Mouse (Mus musculus): ENCODE results near the gene Babam2.

The Babam2 gene

DNA sequence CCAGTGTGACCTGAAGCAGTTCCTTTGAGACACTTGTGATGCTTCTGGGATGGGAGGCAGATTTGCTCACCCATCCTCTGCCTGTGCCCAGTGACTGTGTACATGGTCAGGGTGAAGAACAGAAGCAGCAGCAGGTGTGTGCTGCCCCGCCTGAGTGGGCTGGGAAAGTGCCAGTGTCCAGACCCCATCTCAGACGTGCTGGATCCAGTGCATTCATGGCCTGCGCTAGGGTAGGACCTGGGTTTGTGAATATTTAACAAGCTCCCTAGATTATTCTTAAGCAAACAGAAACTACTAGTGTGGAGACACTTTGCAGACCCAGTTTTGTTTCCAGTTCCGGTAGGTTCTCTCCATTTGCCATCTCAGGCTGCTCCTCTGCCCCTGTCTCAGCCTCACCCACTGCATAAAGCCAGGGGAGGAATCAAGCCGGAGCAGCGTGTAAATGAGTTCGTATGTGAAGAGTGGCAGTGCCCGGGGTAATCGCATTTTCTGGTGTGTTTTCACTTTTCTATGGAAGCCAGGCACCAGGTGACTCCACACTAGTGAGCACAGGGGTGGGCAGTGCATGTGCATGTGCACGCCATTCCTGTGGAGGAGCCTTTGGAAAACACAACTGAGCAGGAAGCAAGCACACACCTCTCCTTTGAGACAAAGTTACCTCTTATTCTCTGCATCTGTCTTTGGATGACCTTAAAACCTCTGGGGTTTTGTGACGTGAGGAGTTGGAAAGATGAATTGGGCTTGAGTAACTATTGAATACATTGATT, 290.2 kb downstream of the Babam2 start:
- no peak for DNase-seq (ENCODE audit: low spot score)

DNA sequence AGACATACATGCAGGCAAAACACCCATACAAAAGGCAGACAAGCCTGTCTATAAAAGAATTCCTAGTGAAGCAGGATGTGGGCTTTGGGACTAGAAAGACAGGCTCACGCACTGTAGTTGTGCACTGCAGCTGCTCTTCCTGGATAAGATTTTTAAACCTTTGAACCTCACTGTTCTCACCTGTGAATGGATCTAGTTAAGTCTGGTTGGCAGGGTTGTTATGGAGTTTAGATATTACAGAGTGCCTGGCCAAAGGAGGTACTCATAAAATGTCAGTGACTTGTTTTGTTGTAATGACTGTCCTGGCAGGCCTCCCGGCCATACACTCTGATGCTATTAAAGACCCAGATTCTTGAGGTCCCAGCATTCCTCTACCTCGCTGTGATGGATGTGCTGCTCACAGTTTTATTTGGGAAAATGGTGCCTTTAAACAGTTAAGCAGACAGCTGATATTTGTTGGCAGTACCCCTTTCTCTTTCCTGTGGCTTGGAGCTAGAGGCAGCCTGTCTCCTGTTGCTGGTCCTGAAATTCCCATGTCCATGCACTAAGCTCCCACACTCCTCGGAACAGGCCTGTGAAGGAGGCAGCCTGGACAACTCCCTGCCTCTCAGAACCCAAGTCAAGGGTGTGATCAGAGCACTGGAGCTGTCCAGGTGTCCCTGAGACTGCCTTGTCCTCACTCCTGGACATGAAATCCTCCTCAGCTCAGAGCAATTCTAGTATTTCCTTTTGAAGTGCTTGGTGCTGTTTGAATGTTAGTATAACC, 299.9 kb downstream of the Babam2 start:
- no peak for DNase-seq (ENCODE audit: low spot score)

- DNase-seq (ENCODE audit: low spot score), result no peak
Measured at GRCm38 (mm10) chr5:31998806-31999205, 301.3 kb downstream of the Babam2 start.

DNA sequence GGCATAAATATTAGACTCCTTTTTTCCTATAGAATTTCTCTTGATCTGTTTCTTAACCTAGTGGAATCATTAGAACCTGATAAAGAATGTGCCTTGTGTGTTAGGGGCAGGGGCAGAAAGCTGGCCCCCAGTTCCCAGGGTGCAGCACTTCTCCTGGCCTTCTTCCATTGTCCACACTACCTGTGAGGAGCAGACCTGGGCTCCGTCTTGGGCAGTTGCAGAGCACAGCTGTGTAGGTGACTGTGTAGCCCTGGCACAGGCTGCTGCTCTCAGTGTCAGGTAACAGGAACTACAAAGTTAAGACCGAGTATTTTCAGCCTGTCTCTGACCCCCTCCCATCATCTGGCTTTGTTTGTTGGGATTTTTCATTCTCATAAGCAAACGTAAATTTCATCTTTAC, 302.6 kb downstream of the Babam2 start:
- no peak for DNase-seq (ENCODE audit: low spot score)

DNA sequence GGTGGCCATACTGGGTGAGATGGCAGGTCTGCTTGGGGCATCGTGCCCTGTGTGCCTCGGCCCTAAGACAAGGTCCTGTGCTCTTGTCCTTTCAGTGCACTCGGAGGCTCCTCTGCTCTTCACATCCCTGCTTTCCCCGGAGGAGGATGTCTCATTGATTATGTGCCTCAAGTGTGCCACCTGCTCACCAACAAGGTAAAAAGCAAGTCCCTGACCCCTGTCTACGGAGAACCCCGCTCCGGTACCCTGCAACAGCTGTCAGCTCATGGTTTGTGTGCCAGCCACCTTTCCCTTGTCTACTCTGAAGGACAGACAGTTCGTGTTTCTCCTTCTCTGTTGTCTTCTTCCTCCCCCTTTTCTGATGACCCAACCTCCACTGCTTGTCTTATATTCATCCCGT, 303.8 kb downstream of the Babam2 start:
- no peak for DNase-seq (ENCODE audit: low spot score)

- DNase-seq (ENCODE audit: low spot score), result no peak
Measured at GRCm38 (mm10) chr5:32001771-32002170, 304.3 kb downstream of the Babam2 start.

DNA sequence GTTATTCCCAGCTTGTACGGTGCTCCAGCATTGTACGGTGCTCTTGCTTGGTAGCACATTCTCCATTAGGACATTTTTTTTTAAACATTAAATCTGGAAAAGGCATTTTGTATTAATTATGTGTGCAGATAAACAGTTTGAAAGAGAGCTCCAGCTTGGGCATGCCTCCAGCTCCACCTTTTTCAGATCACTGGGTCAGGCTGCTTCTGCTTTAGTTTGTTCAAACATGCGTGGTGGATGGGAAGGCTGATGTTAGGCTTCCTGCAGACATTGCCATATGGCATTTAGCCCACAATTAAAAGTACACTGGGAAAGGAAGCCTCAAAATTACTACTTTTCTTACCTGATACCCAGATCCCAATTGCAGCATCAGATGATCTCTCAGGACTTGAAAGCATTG, 310.9 kb downstream of the Babam2 start:
- no peak for DNase-seq (ENCODE audit: low spot score)

DNA sequence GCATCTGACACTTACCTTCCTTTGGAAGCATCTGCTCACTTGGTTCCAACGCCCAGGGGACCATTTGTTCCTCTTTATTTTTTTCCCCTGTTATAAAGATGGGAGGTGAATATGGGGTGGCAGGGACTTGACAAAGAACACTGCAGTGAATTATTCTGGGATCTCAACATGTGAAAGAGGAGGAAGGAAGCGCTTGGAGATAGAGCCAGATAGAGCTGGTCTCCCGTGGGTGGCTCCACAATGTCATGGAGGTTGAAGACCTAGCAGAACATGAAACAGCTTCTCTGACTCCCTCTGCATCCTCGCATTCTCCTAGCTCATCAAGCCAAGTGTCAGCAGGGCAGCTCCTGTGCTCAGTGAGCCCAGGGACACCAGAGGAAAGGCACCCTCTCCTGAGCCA, 312.6 kb downstream of the Babam2 start:
- no peak for DNase-seq (ENCODE audit: low spot score)

DNA sequence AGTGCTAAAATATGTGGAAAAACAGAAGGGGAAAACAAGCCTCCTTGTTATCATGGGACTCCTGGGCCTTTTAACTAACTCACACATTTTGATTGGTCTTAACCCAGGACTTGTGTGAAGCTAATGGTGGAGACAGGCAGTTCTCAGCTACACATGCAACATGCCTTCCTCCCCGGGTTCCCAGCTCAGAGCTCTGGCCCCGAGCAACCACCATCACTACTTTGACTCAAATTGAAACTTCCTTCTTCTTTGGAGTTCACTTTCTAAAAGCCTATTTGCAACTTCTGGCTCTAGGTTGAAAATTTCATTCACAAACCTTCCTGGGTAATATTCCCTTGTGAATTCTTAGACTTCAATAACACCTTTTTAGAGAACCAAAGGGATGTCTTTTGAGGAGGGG, 315.6 kb downstream of the Babam2 start:
- no peak for DNase-seq (ENCODE audit: low spot score)

GRCm38 (mm10) chr5:32014786-32015185, 317.3 kb downstream of the Babam2 start:
- DNase-seq (ENCODE audit: low spot score), result no peak

- DNase-seq (ENCODE audit: low spot score), result no peak
Measured at GRCm38 (mm10) chr5:32015949-32016478, 318.5 kb downstream of the Babam2 start.

DNA sequence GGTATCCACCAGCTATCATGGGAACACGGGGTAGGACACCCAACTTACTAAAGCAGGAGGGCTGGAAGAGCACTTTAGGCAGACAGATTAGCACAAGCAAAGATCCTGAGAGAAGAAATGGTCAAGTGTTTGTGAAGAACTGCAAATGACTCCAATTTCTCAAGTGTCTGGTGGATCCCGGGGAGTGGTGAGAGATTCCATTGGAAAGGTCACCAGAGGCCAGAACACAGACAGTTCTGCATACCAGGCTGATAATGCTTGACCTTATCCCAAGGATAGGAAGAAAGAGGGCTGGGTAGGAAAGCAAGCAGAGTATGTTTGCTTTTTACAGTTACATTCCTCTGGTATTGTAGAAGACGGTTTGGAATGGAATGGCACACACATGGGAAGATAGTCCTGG, 320.2 kb downstream of the Babam2 start:
- no peak for DNase-seq (ENCODE audit: low spot score)

GRCm38 (mm10) chr5:32018276-32018675, 320.8 kb downstream of the Babam2 start:
- no peak for DNase-seq (ENCODE audit: low spot score)

GRCm38 (mm10) chr5:32029834-32030433, 332.4 kb downstream of the Babam2 start:
- no peak for DNase-seq (ENCODE audit: low spot score)

DNA sequence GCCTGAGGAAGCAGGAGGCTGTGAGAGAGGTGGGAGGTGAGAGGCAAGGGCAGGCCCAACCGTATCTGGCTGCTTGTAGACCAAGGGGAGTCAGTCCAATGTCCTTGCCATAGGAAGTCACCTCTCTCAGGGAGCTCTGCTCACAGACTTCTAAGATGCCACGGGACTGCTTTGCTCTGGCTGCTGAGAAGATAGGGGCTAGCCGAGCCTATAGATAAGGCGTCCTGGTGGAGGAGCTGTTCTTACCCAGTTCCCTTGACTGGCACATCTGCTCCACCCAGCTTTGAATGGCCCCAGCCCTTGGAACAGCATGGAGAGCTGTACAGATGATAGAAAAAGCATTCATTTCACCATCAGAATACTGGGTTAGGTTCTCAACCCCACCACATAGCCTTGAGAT, 335.7 kb downstream of the Babam2 start:
- DNase-seq (ENCODE audit: low spot score), result no peak

DNA sequence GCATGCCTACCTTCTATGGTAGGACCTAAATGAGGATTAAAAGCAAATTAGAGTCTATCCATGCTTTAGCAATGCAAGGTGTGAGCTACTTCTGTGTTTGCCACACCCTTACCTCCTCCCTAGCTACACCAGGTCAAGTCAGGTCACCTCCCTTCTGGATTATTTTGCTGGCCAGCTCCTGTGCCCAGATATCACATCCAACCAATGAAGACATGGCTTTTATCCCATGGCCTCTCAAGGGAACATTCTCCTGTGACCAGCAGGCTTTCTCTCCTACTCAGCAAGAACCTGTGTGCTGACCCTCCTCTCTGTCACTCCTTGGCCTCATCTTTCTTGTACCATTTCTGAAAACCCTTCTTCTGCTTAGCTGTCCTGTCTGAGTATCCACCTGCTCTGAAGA, 336.1 kb downstream of the Babam2 start:
- no peak for DNase-seq (ENCODE audit: low spot score)

DNA sequence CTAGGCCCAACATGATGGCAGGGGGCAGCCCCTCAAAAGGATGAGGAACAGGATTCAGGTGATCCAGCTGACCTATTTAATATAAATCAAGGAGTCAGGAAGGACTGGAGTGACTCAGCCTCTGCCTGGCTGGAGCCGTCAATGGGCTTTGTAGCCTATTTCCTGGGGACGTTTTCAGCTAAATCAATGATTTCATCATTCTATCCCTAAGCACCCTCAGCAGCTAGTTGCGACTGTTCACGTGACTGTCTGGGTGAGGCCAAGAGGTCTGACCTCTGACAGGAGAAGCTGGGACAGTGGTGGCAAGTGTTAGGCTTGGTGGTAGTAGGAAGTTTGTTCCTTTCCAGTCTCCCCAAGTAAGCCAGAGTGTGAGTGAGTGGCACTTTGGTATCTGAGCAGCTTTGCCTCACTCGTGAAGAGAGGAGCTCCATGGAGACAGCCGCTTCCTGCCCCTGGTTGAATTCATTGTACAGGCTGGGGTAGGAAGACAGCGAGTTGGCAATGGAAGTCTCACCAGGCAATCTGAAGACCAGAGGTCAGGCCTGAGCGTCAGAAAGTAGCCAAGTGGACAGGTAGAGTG, 337.1 kb downstream of the Babam2 start:
- DNase-seq (ENCODE audit: low spot score), result no peak

DNA sequence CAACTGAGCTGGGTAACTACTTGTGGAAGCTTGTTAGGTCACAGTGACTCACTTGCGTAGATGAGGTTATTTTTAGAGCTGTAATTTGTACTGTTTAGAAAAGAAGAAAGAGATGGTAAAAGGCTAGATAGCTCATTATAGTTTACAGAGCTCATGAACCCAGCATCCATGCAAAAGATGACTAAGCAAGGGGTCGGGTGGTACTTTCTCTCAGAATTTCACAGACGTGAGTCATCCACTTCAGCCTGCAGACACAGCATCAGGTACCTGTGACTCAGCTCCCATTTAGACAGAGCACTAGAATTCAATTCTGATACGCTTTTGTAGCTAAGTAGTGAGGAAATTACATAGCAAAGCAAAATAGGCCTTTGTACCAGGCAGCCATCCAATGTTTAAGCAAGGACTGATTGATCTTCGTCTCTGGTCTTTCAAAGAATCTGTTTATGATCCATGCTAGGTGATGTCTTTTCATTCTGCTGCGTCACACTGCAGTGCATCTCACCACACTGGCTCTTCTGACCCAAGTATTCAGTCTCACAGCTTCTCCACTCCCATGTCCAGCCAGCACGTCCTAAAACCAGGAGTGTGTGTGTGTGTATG, 338.3 kb downstream of the Babam2 start:
- no peak for DNase-seq (ENCODE audit: low spot score)

GRCm38 (mm10) chr5:32036896-32037295, 339.4 kb downstream of the Babam2 start:
- no peak for DNase-seq (ENCODE audit: low spot score)

GRCm38 (mm10) chr5:32037546-32037945, 340.1 kb downstream of the Babam2 start:
- DNase-seq (ENCODE audit: low spot score), result no peak

DNA sequence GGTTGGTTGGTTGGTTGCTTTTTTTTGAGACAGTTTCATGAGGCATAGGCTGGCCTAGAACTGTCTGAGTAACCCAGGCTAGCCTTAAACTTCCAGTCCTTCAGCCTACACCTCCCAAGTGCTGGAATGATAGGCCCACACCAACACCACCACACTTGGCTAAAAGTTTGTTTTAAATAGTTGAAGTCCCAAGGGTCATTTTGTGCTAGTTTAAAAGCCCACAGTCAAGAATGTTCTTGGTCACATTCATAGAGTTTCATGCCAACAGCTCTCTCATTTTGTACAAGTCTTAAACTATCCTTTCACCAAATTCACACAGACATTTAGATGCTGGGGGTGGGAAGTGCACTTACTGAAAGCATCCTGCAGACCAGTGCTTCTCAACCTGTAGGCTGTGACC, 341.5 kb downstream of the Babam2 start:
- no peak for DNase-seq (ENCODE audit: low spot score)

DNA sequence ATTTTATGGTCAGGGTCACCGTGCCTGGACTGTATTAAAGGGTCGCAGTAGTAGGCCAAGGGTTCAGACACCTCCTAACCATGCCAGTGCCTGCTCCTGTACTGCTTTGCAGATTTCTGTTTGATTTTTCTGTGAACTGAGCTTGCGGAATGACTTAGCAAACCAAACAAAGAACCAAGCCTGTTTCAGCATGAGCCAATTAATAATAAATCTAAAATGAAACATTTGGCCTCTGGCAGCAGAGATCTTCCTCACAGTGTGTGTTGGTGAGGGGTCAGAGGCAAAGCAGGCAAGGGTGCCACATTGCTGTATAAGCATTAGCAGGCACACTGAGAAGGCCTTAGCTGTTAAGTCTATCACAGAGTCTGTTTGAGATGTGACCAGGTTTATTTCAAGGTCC, 342.0 kb downstream of the Babam2 start:
- no peak for DNase-seq (ENCODE audit: low spot score)

All from retina, embryonic 14.5 days (tissue).